Mouse (Mus musculus) neural tube, embryonic 13.5 days (tissue): ENCODE results near the gene Casr. TPM values are rescaled to one million over a fixed set of nuclear protein-coding genes. Genes with fewer than 3 reads are reported as not detected.

Source experiments
- ATAC-seq: fragments of 200-750 bp; cut with Nextera tagmentation; 2 replicates; pipeline ENCODE4 v1.8.0; 2017; ENCODE audit warnings: low read depth, mild to moderate bottlenecking, moderate TSS enrichment, moderate library complexity
- H3K27ac ChIP-seq: fragments of 300-500 bp; sonication (generic); replicated peaks from 2 replicates; pipeline ENCODE4 v1.5.1; 2015; ENCODE audit warnings: moderate library complexity, mild to moderate bottlenecking, inconsistent platforms
- H3K27me3 ChIP-seq: fragments of 300-500 bp; sonication (generic); 2 replicates; pipeline ENCODE4 v1.6.1; 2015; ENCODE audit warnings: mild to moderate bottlenecking, inconsistent platforms
- H3K36me3 ChIP-seq: fragments of 300-500 bp; sonication (generic); 2 replicates; pipeline ENCODE4 v1.6.1; 2015; ENCODE audit warnings: mild to moderate bottlenecking, inconsistent platforms
- H3K4me1 ChIP-seq: fragments of 300-500 bp; sonication (generic); replicated peaks from 2 replicates; pipeline ENCODE4 v1.6.1; 2015; ENCODE audit warnings: inconsistent platforms
- H3K4me2 ChIP-seq: fragments of 300-500 bp; sonication (generic); 2 replicates; pipeline ENCODE4 v1.6.1; 2015; ENCODE audit warnings: inconsistent platforms, mild to moderate bottlenecking, moderate library complexity
- H3K4me3 ChIP-seq: fragments of 300-500 bp; sonication (generic); 2 replicates; pipeline ENCODE4 v1.5.1; 2015; ENCODE audit warnings: mild to moderate bottlenecking, inconsistent platforms
- H3K9ac ChIP-seq: fragments of 300-500 bp; sonication (generic); 2 replicates; pipeline ENCODE4 v1.6.1; 2015; ENCODE audit warnings: moderate library complexity, mild to moderate bottlenecking, inconsistent platforms
- H3K9me3 ChIP-seq: fragments of 300-500 bp; sonication (generic); 2 replicates; pipeline ENCODE4 v1.6.1; 2016; ENCODE audit warnings: inconsistent platforms
- WGBS: fragments of 180-500 bp; shearing (Covaris S2); methylation state at CpG from one replicate; pipeline ENCODE4 v1.1.7; 2015; 5-methylcytosine and 5-hydroxymethylcytosine counted together
- polyA plus RNA-seq: library from polyadenylated mRNA; unstranded; fragments of >200 nt; fragmentation: Nextera tagmentation; extraction: Ambion mirVana; gene quantifications from 2 replicates; pipeline ENCODE4 v1.2.1, GENCODE M21; 2015

Gene Casr
- polyA plus RNA-seq, 1 experiment from 2014 or later = not detected

- no peak for ATAC-seq
- no peaks in the 10 kb centered on the region for H3K27me3 ChIP-seq
- no peak overlapping the region for H3K4me2 ChIP-seq
- H3K9ac ChIP-seq = no peak overlapping the region
- H3K36me3 ChIP-seq = no peaks in the 10 kb centered on the region
- H3K27ac ChIP-seq = no peak overlapping the region
- no peak overlapping the region for H3K4me3 ChIP-seq
- H3K4me1 ChIP-seq = no peaks in the 10 kb centered on the region
- WGBS = 87% methylated on average over 2 of the region's 2 CpGs
- H3K9me3 ChIP-seq = no peaks in the 10 kb centered on the region
Observed at GRCm38 (mm10) chr16:36467936-36468335, 94.0 kb downstream of the Casr start.

GRCm38 (mm10) chr16:36465436-36465835 is 96.5 kb downstream of the Casr start:
- H3K9ac ChIP-seq = no peak overlapping the region
- no peak overlapping the region for H3K27ac ChIP-seq
- no peak overlapping the region for H3K4me2 ChIP-seq
- WGBS = 91% methylated on average over 3 of the region's 3 CpGs
- H3K4me3 ChIP-seq = no peak overlapping the region
- H3K36me3 ChIP-seq = no peaks in the 10 kb centered on the region
- no peaks in the 10 kb centered on the region for H3K9me3 ChIP-seq
- H3K4me1 ChIP-seq = no peaks in the 10 kb centered on the region
- H3K27me3 ChIP-seq = no peaks in the 10 kb centered on the region
- no peak for ATAC-seq

GRCm38 (mm10) chr16:36464076-36464475 is 97.9 kb downstream of the Casr start:
- H3K4me3 ChIP-seq = no peak overlapping the region

DNA sequence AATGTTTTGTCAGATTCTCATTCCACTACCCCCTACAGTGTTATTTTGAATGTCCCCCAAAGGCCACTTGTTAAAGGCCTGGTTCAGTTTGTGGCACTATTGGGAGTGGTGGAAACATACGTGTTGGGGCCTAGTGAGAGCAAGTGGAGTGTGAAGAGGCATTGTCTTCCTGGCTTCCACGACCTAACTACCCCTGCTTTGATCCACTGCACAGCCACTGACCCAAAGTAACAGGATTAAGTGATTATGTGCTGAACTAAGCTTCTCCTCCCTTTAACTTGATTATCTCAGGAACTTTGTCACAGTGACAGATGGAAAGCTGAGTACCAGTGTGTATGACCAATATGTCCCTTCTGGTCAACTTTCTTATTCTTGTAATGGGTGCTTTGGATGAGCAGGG is 101.5 kb downstream of the Casr start:
- H3K4me1 ChIP-seq = no peaks in the 10 kb centered on the region
- no peak overlapping the region for H3K27ac ChIP-seq
- no peak for ATAC-seq
- WGBS = 11% methylated on average over 2 of the region's 2 CpGs
- no peaks in the 10 kb centered on the region for H3K27me3 ChIP-seq
- H3K9ac ChIP-seq = no peak overlapping the region
- H3K4me3 ChIP-seq = no peak overlapping the region
- H3K36me3 ChIP-seq = no peaks in the 10 kb centered on the region
- H3K9me3 ChIP-seq = no peaks in the 10 kb centered on the region
- no peak overlapping the region for H3K4me2 ChIP-seq

More at GRCm38 (mm10) chr16:36464076-36464475, 97.9 kb downstream of the Casr start:
- Histone ChIP-seq H3K9ac (no peak overlapping the region), H3K4me2 (no peak overlapping the region), H3K36me3 (no peaks in the 10 kb centered on the region), H3K27me3 (no peaks in the 10 kb centered on the region), H3K27ac (no peak overlapping the region), H3K4me1 (no peaks in the 10 kb centered on the region), H3K9me3 (no peaks in the 10 kb centered on the region)
- ATAC-seq = no peak
- 83% methylated on average over 4 of the region's 4 CpGs for WGBS

- Histone ChIP-seq H3K27ac (no peak within 1 kb of the TSS), H3K36me3 (no peaks in the 10 kb centered on the region), H3K9me3 (no peaks in the 10 kb centered on the region), H3K4me3 (no peak within 1 kb of the TSS), H3K4me1 (no peaks in the 10 kb centered on the region), H3K4me2 (no peak within 1 kb of the TSS), H3K9ac (no peak within 1 kb of the TSS), H3K27me3 (no peaks in the 10 kb centered on the region)
- no peak for ATAC-seq
- 90% methylated on average over 4 of the region's 4 CpGs for WGBS
Observed at GRCm38 (mm10) chr16:36455342-36455802, 106.6 kb downstream of the Casr start, which contains the start of gene Stfa3. Stfa3 (minus strand) TSS chr16:36455392.

Other genes starting within 250 kb of the Casr start
- gene BC117090, start 227.8 kb downstream of the Casr start, polyA plus RNA-seq = not detected in 2 replicates
- gene BC100530, start 194.4 kb downstream of the Casr start, polyA plus RNA-seq = 3.7 and 3.8 TPM in 2 replicates
- 0.95 TPM in 1 of 2 replicates, not detected in the other for gene Stfa2, start 153.7 kb downstream of the Casr start, polyA plus RNA-seq
- gene Stfa3, start 106.7 kb downstream of the Casr start, polyA plus RNA-seq = 1.7 TPM in 1 of 2 replicates, not detected in the other
- 1.6 and 1.9 TPM in 2 replicates for gene Cd86, start 103.9 kb upstream of the Casr start, polyA plus RNA-seq
- not detected in 2 replicates for gene Ildr1, start 131.8 kb upstream of the Casr start, polyA plus RNA-seq
- 13.4 and 13.6 TPM in 2 replicates for gene Slc15a2, start 222.8 kb upstream of the Casr start, polyA plus RNA-seq